Mouse (Mus musculus) layer of hippocampus, adult 18-20 months (tissue): Measurements from ENCODE around the gene Gnai2. TPM values are rescaled to one million over a fixed set of nuclear protein-coding genes. Genes with fewer than 3 reads are reported as not detected.

Source experiments
- DNase-seq, 2 experiments: peaks; one replicate each; pipeline ENCODE4 v3.0.0; 2022; ENCODE audit warnings: low spot score in 2 of 2
- total RNA-seq, 2 experiments: library from RNA; stranded (reverse); gene quantifications; 2 replicates each; pipeline ENCODE4 v1.2.3; 2021

The Gnai2 gene
- total RNA-seq, 2 experiments from 2014 or later = 228 to 231 TPM

DNA sequence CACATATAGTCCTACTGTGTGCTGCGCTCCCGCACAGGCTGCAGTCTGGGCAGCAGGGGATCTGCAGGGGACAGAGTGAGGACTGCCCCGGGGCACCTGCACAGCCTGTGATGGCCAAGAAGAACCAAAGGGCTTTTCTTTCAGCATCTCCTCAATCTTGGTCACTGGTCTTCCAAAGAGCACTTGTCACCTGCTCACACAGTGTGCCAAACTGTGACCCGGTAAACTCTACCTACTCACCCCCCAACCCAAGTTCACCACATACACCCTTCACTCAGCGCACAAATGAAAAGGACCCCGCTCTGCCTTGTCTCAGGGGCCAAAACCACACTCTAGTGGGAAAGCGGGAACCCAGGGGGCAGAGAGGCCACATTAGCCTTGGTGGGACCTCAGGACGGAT lies 3.3 kb downstream of the Gnai2 start:
- no peak for DNase-seq

DNA sequence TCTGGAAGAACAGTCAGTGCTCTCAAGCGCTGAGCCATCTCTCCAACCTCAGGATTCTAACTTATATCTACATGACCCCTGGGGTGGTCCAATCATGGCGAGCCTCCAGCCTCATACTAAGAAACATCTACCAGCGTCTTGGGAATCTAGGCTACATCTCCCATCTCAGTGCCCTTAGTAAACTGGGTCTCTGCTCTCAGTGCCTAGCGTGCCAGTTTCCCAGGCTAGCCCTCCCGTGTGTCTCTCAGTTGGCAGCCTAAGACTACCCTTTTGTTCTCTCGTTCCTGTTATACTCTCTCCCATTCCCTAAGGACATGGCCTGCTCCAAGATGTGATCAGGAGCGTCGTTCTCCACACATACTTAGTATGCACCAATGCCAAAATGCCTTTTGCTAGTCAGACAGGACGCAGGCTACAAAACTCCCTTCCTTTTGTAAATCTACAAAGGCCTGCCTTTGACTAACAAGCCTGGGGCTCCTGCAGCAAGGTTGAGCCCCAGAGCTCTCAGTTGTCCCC lies 3.8 kb downstream of the Gnai2 start:
- DNase-seq = no peak

DNA sequence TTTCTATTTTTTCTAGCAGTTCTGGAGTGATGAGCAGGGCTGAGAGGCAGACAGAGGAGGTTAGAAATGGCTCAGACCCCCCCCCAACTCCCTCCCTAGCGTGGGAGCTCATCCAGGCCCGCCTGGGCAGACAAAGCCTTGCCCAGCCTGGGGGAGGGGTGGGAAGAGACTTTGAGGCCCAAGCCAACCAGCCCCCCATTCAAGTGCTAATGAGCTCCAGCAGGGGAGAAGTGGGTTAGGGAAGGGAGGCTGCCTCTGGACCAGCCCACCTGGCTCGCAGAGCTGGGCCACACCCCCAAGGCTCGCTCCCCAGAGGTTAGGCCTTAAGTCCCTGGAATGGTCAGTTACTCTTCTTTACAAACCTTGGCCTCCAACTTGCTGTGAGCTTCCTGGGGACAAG lies 4.6 kb downstream of the Gnai2 start:
- peak in 1 of 2 experiments; percentile 51 for DNase-seq

- DNase-seq = no peak
These were observed 5.2 kb downstream of the Gnai2 start for GRCm38 (mm10) chr9:107629901-107630425.

DNA sequence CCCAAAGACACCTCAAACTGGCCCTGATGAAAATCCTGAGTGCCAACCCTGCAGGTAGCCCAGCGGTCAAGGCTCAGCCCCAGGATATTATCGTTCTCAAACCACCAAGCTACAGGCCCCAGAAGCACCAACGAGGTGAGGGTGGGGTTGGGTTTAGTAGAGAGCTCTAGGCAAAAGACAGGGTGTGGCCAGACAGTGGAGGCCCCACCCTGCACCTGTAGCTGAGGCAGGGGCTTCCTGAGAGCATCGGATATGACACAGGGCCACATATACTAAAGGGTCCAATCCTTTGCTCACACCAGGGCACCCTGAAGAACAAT lies 5.8 kb downstream of the Gnai2 start:
- no peak for DNase-seq

DNA sequence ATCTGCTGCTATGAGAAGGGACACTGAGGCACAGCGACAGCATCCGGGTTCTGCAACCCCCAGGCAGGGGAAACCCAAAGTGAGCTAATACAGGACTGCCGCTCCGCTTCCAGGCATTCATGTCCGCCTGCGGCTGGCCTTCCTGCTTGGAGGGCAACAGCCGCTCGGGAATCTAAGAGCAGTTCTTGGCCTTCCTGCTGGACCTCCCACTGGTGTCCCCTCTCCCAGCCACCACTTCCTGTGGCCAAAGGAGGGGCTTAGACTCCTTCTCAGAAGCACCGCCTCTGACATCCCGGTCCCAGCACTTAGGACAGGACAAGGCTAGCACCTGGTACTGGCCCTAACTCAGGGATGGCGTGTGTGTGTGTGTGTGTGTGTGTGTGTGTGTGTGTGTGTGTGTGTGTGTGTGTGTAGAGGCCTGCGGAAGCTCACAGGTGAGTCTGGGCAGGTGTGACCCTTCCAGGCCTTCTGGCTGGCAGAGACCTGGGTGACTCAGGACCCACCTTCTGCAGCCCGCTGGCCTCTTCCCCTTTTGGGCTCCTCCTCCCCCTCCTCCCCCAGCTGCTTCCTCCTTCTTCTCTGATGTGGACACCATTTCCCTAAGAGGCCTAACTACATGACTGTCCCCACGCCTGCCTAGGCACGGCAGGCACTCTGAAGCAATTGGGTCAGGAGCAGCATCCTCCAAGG lies 6.3 kb downstream of the Gnai2 start:
- no peak for DNase-seq

- DNase-seq = no peak
These were observed 7.5 kb downstream of the Gnai2 start for GRCm38 (mm10) chr9:107627387-107628255.

DNA sequence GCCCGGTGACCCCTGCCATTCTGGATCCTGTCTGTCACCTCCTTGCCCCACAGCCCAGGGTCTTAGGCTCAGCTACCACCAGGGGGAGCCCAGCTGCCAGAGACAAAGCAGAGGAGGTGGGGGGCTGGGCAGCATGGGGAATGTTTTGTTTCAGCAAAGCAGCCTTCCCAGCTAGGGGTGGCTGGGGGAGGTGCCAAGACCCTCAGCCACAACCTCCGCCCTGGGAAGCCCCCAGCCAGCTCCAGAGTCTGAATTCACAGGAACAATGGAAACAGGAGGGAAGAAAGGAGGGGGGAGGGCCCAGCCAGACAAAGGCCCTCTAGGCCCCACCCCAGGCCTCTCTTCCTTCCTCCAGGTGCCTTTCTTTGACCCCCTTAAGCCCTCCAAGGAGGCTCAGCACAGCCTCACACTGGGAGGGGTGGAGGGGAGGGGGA lies 8.3 kb downstream of the Gnai2 start:
- peak; percentile 61 to 83 for DNase-seq

DNA sequence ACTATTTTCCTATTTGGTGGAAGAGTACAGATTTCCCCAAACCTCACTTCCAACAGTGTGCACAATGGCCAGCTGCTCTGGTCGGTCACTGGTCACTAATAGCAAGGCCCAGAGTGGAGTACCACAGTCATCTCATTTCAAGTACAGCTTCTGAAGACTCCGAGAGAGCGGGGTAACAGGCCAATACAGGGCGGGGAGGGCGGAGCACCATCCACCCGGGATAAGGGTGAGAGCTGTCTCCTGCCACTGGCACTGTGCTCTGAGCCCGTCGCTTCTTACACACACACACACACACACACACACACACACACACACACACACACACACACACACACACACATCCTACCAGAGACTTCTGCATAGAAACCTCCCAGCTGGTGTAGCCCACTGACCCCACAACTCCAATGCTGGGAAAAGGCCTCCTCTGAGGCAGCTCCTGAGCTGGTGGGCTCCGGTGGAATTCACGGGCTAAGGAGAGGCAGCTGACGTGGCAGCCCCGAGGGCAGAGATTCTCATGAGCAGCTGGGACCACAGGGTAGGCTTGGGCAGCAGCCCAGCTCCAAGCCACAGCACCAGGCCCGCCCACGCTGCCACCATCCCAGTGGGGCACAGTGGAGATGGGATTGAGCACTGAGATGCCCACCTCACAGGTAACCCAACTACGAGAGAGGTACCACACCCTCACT lies 8.9 kb downstream of the Gnai2 start:
- DNase-seq = no peak

- no peak for DNase-seq
These were observed 9.6 kb downstream of the Gnai2 start for GRCm38 (mm10) chr9:107625351-107626128.

DNA sequence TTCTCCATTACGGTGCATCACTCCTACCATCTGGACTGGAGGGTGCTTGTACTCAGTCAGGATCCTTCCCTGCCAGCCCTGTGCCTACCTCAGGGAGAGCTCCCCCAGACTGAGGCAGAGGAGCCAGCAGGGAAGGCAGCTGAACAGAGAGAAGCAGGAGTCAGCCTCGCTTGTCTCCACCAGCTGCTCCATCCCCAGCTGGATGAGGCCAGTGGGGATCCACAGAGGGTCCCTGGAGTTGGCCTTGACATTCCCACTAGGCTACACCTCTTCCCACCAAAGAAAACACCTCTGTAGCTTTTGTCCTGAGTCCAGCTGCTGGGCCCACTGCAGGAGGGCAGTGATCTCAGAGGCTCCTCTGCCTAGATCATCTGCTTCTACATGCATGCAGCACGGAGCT lies 10.2 kb downstream of the Gnai2 start:
- DNase-seq = no peak

- no peak for DNase-seq
These were observed 10.6 kb downstream of the Gnai2 start for GRCm38 (mm10) chr9:107624539-107624938.

GRCm38 (mm10) chr9:107620954-107621353 lies 14.2 kb downstream of the Gnai2 start:
- no peak for DNase-seq

DNA sequence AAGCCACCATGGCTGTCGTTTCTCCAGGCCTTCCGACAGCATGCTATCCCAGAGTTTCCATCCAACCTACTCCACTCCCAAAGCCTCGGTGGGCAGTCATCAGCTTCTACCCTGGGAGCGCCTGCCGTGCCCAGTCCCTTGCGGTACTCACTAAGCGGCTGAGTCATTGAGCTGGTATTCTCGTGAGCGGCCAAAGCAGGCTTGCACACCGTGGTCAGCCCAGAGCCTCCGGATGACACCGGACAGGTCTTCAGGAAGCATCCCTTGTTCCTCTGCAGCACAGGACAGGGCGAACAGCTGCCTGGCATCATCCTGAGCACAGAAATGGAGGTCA lies 15.7 kb downstream of the Gnai2 start:
- no peak for DNase-seq

DNA sequence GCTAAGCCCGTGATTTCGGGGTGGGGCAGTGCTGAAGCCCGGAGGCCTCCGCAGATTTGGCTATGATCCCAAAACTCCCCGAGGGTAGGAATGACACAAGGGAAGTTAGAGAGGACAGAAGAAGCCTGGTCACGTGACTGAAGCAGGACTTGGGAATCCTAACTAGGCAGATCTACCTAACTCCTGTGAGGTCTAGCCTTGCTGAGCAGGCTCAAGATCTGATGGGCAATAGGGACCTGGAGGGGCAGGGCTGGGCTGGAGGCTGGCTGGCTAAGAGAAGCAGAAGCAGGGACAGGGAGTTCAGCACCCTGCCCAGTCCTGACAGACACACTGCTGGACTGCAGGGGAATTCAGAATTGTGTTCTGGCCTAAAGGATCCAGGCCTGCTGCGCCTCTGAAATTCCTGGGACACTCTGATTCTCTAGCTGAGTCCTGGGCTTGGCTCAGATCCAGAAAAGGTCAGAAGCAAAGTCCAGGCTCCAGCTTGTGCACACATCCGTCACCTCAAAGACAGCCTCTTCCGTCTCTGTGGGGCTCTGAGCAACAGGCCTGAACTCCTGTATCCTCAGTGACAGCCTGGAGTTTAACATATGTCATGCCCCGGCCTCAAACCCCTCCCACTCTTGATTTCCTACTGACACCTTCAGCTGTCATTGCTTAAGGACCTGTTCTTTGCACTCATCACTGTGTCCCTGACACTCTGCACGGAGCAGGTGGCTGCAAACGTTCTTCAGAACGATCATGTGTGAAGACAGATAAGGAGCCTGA lies 16.2 kb downstream of the Gnai2 start:
- DNase-seq = no peak

DNA sequence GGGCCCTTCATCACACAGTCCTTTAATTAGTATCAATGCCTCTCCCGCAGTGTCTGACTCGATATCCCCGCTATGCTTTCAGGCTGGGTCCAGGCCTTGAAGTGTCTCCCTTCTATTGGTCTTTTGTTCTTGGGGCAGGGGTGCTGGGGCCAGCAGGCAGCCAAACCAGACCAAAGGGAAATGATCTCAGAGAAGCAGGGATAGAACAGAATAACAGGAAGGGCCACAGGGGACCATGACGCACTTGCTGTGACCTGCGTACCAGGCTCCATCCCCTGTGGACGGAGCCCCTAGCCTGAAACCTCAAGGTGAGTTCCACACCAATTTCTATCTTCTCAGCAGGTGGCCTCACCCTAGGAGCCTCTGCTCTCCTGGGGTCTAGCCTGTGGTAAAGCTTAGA lies 17.1 kb downstream of the Gnai2 start:
- no peak for DNase-seq

DNA sequence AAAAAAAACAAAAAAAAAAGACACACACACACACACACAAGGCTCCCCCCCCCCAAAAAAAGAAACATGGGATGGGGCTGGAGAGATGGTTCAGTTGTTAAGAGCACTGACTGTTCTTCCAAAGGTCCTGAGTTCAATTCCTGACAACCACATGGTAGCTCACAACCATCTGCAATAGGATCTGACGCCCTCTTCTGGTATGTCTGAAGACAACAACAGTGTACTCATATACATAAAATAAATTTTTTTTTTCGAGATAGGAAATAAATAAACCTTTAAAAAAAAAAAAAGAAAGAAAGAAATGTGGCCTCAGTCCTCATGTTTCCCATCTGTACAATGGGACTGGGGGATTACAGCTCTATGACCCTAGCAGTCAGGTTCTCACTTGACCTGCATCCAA lies 17.7 kb downstream of the Gnai2 start:
- no peak for DNase-seq

DNA sequence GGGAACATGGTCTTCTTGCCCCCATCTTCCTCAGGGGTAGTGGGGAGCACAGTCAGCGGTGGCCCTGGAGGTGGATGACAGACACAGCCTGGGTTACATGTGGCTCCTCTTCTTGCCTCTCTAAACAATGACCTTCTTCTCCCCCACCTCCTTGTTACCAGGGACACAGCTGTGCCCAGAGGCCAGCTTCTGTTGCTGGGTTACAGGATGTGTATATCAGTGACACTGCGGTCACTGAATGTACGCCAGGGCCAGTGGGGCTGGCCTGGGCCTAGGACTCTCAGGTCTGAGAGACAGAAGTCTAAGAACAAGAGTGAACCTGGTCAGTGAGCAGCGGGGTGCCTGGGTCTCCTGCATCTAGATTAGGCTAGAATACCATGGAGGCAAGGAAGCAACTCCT lies 20.1 kb downstream of the Gnai2 start:
- DNase-seq = no peak

DNA sequence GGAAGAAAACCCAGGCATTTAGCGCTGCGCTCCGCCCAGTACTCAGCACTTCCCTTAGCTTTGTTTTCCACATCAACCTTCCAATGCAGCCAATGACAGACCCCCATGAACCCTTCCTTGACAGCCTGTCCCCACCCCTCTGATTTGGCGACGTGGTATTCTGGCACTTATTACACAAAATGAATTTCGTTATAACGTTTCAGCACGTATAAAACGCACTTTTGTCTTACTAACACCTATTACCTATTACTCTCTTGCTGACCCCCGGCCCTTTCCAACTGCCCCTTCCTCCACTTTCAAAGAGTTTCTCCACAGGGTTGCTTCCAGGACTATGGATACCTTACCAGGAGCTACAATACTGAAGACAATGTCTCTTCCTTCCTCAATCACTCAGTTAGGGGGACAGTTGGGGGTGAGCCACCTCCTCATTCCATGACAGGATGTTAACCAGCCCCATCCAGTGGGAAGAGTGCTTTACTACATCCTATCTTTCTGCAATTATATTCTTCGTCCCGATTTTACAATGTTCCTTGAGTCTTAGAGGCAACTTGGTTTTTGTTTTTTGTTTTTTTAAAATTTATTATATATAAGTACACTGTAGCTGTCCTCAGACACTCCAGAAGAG lies 22.1 kb downstream of the Gnai2 start:
- no peak for DNase-seq
